Comparison of ENCODE assay signal across 34 mouse cellular contexts in genomic region chr13:91768683-91769651, GRCm38 (mm10). TPM values are rescaled to one million over a fixed set of nuclear protein-coding genes. Genes with fewer than 3 reads are reported as not detected.
A peak's percentile ranks its signal among the peaks of the same experiment; 100 is the strongest.
DNase-seq lines count a peak whose midpoint lies in the region; ATAC-seq lines count a peak whose summit lies in the region.
"Had no signal": no experiment of that assay in that cellular context is flagged by ENCODE, and none has a peak within 500 bp of the region (broad histone marks: within the 10 kb centered on the region; RNA-seq: fewer than 3 reads in every experiment).

No protein-coding gene starts in this region.

- ATAC-seq in megakaryocyte, adult 5-6 weeks (ENCODE audit: poor library complexity, severe bottlenecking): no peak
- peak; percentile 74 for ATAC-seq in activated CD4-positive, CD25-positive, alpha-beta regulatory T cell, adult 4 months
- ATAC-seq: forebrain, embryonic 13.5 days; forebrain, embryonic 16.5 days; intestine, postnatal 0 days; Patski had no signal

- H3K27me3 ChIP-seq in megakaryocyte, embryonic 14.5 days (replicated peaks): no peaks in the 10 kb centered on the region
- H3K27me3 ChIP-seq: embryonic facial prominence, embryonic 13.5 days; forebrain, embryonic 13.5 days; heart, embryonic 13.5 days; hindbrain, embryonic 12.5 days; hindbrain, embryonic 15.5 days; Patski had no signal

- peak; percentile 69 for DNase-seq in CD4-positive, CD25-positive, alpha-beta regulatory T cell, adult 2 months (ENCODE audit: low read depth, low spot score)
- no peak for DNase-seq in kidney, postnatal 14 days
- no peak for DNase-seq in heart, postnatal 25 days (ENCODE audit: low spot score)
- DNase-seq in spleen, adult 18-20 months: no peak
- DNase-seq: adrenal gland, adult 2 months; adrenal gland, postnatal 14 days; cerebellum, adult 11 months; cerebellum, adult 2 months; cerebellum, adult 9-11 months; cerebellum, postnatal 25 days; embryo, embryonic 11 days; gastrocnemius, postnatal 10 days; heart, adult 18-20 months; heart, postnatal 14 days; kidney, adult 2 months had no signal

- 0 out of 2 replicates have a peak, but pooled peaks cover 2% of the 10 kb centered on the region for H3K9me3 ChIP-seq in megakaryocyte, embryonic 14.5 days
- H3K9me3 ChIP-seq: embryonic facial prominence, embryonic 10.5 days; embryonic facial prominence, embryonic 13.5 days; forebrain, embryonic 13.5 days; G1E; heart, embryonic 10.5 days; heart, embryonic 13.5 days; hindbrain, embryonic 12.5 days; hindbrain, embryonic 15.5 days had no signal

- H3K4me3 ChIP-seq in megakaryocyte, embryonic 14.5 days (replicated peaks): peak overlapping the region; percentile 31
- H3K4me3 ChIP-seq: embryonic facial prominence, embryonic 10.5 days; embryonic facial prominence, embryonic 13.5 days; erythroblast, embryonic 14.5 days; forebrain, embryonic 13.5 days; heart, embryonic 10.5 days; heart, embryonic 13.5 days; hindbrain, embryonic 12.5 days; hindbrain, embryonic 15.5 days had no signal

- H3K4me1 ChIP-seq in megakaryocyte, embryonic 14.5 days: peaks cover 3% of the 10 kb centered on the region; the same call in 1 of the 2 replicates
- H3K4me1 ChIP-seq: embryonic facial prominence, embryonic 10.5 days; embryonic facial prominence, embryonic 13.5 days; forebrain, embryonic 13.5 days; heart, embryonic 10.5 days; heart, embryonic 13.5 days; hindbrain, embryonic 12.5 days; hindbrain, embryonic 15.5 days had no signal

- no peaks in the 10 kb centered on the region for H3K36me3 ChIP-seq in megakaryocyte, embryonic 14.5 days (replicated peaks; ENCODE audit: low read length)
- H3K36me3 ChIP-seq: embryonic facial prominence, embryonic 10.5 days; embryonic facial prominence, embryonic 13.5 days; G1E; heart, embryonic 10.5 days; heart, embryonic 13.5 days; hindbrain, embryonic 12.5 days; hindbrain, embryonic 15.5 days had no signal

- intact Hi-C loops in heart, postnatal 25 days (cut with DNase I): no loop called here

RNA-seq across cellular contexts. Expression of gene Acot12, which starts 27.7 kb away (rescaled TPM):
- not detected in 2 replicates for polyA plus RNA-seq in megakaryocyte, embryonic 14.5 days (2012; ENCODE audit: insufficient read depth, low replicate concordance)
- total RNA-seq in megakaryocyte, adult 5-6 weeks (2015): not detected in 2 replicates
- total RNA-seq in megakaryocyte, adult 5-6 weeks (2017): not detected in 2 replicates
- polyA plus RNA-seq in activated CD4-positive, CD25-positive, alpha-beta regulatory T cell, adult 4 months (2017; shearing (Covaris generic)): not detected
- total RNA-seq in heart, postnatal 25 days (2021): not detected
- total RNA-seq: common myeloid progenitor, adult 5-6 weeks; G1E; gastrocnemius, adult 18-20 months; heart, adult 18-20 months; heart, postnatal 14 days; hematopoietic stem cell, adult 5-6 weeks had no signal
- polyA plus RNA-seq: adrenal gland, adult 2 months; embryonic facial prominence, embryonic 10.5 days; erythroblast, embryonic 14.5 days; forebrain, embryonic 13.5 days; forebrain, embryonic 16.5 days; G1E; heart, embryonic 10.5 days; heart, embryonic 13.5 days; heart, embryonic 16.5 days; hindbrain, embryonic 12.5 days; hindbrain, embryonic 15.5 days; Patski had no signal

RNA-seq across cellular contexts. Expression of gene Zcchc9, which starts 38.5 kb away (rescaled TPM):
- 1.4 TPM in 1 of 2 replicates, not detected in the other for polyA plus RNA-seq in megakaryocyte, embryonic 14.5 days (2012; ENCODE audit: insufficient read depth, low replicate concordance)
- total RNA-seq in megakaryocyte, adult 5-6 weeks (2015): 39.6 and 45.3 TPM in 2 replicates
- 43.5 and 51.3 TPM in 2 replicates for total RNA-seq in megakaryocyte, adult 5-6 weeks (2017)
- polyA plus RNA-seq in activated CD4-positive, CD25-positive, alpha-beta regulatory T cell, adult 4 months (2017; shearing (Covaris generic)): 10 to 100 TPM; 46.0 to 46.9 TPM
- total RNA-seq in heart, postnatal 25 days (2021): 10 to 100 TPM; 13.6 to 18.9 TPM
